In genomic region chr4:63401620-63402019, GRCm38 (mm10) we compare ENCODE assay signal across 9 mouse cellular contexts. TPM values are rescaled to one million over a fixed set of nuclear protein-coding genes. Genes with fewer than 3 reads are reported as not detected.
DNase-seq lines count a peak whose midpoint lies in the region; ATAC-seq lines count a peak whose summit lies in the region.
"Had no signal": no experiment of that assay in that cellular context is flagged by ENCODE, and none has a peak within 500 bp of the region (broad histone marks: within the 10 kb centered on the region; RNA-seq: fewer than 3 reads in every experiment).

No protein-coding gene starts in this region.

- no peak for DNase-seq in lung, postnatal 10 days
- no peak for DNase-seq in frontal cortex, postnatal 14 days (ENCODE audit: low spot score in 2 of 2)
- DNase-seq in spleen, postnatal 36 days (ENCODE audit: low spot score in 2 of 2) = no peak
- DNase-seq: cerebellum, postnatal 10 days had no signal

- 55% methylated on average over 6 of the region's 6 CpGs for WGBS in lung, embryonic 15.5 days
- WGBS in embryonic facial prominence, embryonic 15.5 days = 62% methylated on average over 6 of the region's 6 CpGs
- WGBS in intestine, embryonic 16.5 days = 65% methylated on average over 6 of the region's 6 CpGs

- peak overlapping the region; percentile 60 for H3K4me2 ChIP-seq in lung, embryonic 15.5 days
- H3K4me2 ChIP-seq in embryonic facial prominence, embryonic 15.5 days (replicated peaks) = 0 out of 2 replicates have a peak overlapping the region, but pooled peaks have one; percentile 15
- peak overlapping the region; percentile 59; the same call in 1 of the 2 replicates for H3K4me2 ChIP-seq in intestine, embryonic 16.5 days (ENCODE audit: low read depth, low read length)

- peaks cover 77% of the 10 kb centered on the region for H3K4me1 ChIP-seq in lung, embryonic 15.5 days
- peaks cover 77% of the 10 kb centered on the region for H3K4me1 ChIP-seq in embryonic facial prominence, embryonic 15.5 days
- H3K4me1 ChIP-seq in intestine, embryonic 16.5 days (ENCODE audit: control insufficient read depth, insufficient read depth, low read length) = peaks cover 42% of the 10 kb centered on the region

- 0 out of 2 replicates have a peak, but pooled peaks cover 3% of the 10 kb centered on the region for H3K36me3 ChIP-seq in lung, embryonic 15.5 days
- H3K36me3 ChIP-seq in embryonic facial prominence, embryonic 15.5 days = no peaks in the 10 kb centered on the region
- no peaks in the 10 kb centered on the region for H3K36me3 ChIP-seq in intestine, embryonic 16.5 days (ENCODE audit: control insufficient read depth, insufficient read depth, low read length)

- ATAC-seq in lung, embryonic 15.5 days (ENCODE audit: borderline replicate concordance, extremely low read depth, low FRiP score, low TSS enrichment) = no peak
- ATAC-seq in embryonic facial prominence, embryonic 15.5 days (ENCODE audit: insufficient number of reproducible peaks, low FRiP score, low TSS enrichment, low read depth) = no peak
- ATAC-seq in intestine, embryonic 16.5 days = no peak
- ATAC-seq in monocyte, adult 5-6 weeks (replicated peaks; ENCODE audit: insufficient number of reproducible peaks, low FRiP score, low TSS enrichment, poor library complexity, severe bottlenecking) = 0 out of 2 replicates have a peak, but pooled peaks have one; percentile 5

- peak overlapping the region; percentile 98 for H3K27ac ChIP-seq in lung, embryonic 15.5 days
- 0 out of 2 replicates have a peak overlapping the region, but pooled peaks have one; percentile 28 for H3K27ac ChIP-seq in embryonic facial prominence, embryonic 15.5 days (replicated peaks)
- peak overlapping the region; percentile 48 for H3K27ac ChIP-seq in intestine, embryonic 16.5 days (ENCODE audit: low read length)

- 0 out of 2 replicates have a peak overlapping the region, but pooled peaks have one; percentile 43 for H3K4me3 ChIP-seq in lung, embryonic 15.5 days
- no peak overlapping the region for H3K4me3 ChIP-seq in embryonic facial prominence, embryonic 15.5 days (replicated peaks)
- no peak overlapping the region for H3K4me3 ChIP-seq in intestine, embryonic 16.5 days (ENCODE audit: low read length)

- H3K9ac ChIP-seq in lung, embryonic 15.5 days = no peak overlapping the region
- no peak overlapping the region for H3K9ac ChIP-seq in embryonic facial prominence, embryonic 15.5 days
- 0 out of 2 replicates have a peak overlapping the region, but pooled peaks have one; percentile 9 for H3K9ac ChIP-seq in intestine, embryonic 16.5 days (ENCODE audit: low read depth, low read length)

- no peaks in the 10 kb centered on the region for H3K9me3 ChIP-seq in lung, embryonic 15.5 days
- no peaks in the 10 kb centered on the region for H3K9me3 ChIP-seq in embryonic facial prominence, embryonic 15.5 days (replicated peaks)
- H3K9me3 ChIP-seq in intestine, embryonic 16.5 days (ENCODE audit: control insufficient read depth, low read length) = no peaks in the 10 kb centered on the region
- H3K9me3 ChIP-seq: hindbrain, embryonic 10.5 days had no signal

- no peaks in the 10 kb centered on the region for H3K27me3 ChIP-seq in lung, embryonic 15.5 days
- H3K27me3 ChIP-seq in embryonic facial prominence, embryonic 15.5 days = no peaks in the 10 kb centered on the region
- no peaks in the 10 kb centered on the region for H3K27me3 ChIP-seq in intestine, embryonic 16.5 days (replicated peaks; ENCODE audit: control insufficient read depth, insufficient read depth, low read length)

RNA-seq across cellular contexts. Expression of gene Akna, which starts 1.5 kb away (rescaled TPM):
- 9.0 and 10.4 TPM in 2 replicates for polyA plus RNA-seq in lung, embryonic 15.5 days (2015; fragmentation: Nextera tagmentation; extraction: Ambion mirVana)
- 7.5 and 9.6 TPM in 2 replicates for polyA plus RNA-seq in embryonic facial prominence, embryonic 15.5 days (2015; fragmentation: Nextera tagmentation; extraction: Ambion mirVana)
- polyA plus RNA-seq in intestine, embryonic 16.5 days (2015; fragmentation: Nextera tagmentation; extraction: Ambion mirVana) = 5.3 and 5.4 TPM in 2 replicates
- 70.1 to 153 TPM (median 72.2 TPM) in 3 replicates for total RNA-seq in monocyte, adult 5-6 weeks (2017)

RNA-seq across cellular contexts. Expression of gene Orm2, which starts 39.4 kb away (rescaled TPM):
- polyA plus RNA-seq in lung, embryonic 15.5 days (2015; fragmentation: Nextera tagmentation; extraction: Ambion mirVana) = not detected in 2 replicates
- polyA plus RNA-seq in embryonic facial prominence, embryonic 15.5 days (2015; fragmentation: Nextera tagmentation; extraction: Ambion mirVana) = 0.31 and 0.39 TPM in 2 replicates
- polyA plus RNA-seq in intestine, embryonic 16.5 days (2015; fragmentation: Nextera tagmentation; extraction: Ambion mirVana) = not detected in 2 replicates
- not detected in 3 replicates for total RNA-seq in monocyte, adult 5-6 weeks (2017)
- polyA plus RNA-seq: hindbrain, embryonic 10.5 days had no signal

RNA-seq across cellular contexts. Expression of gene Orm3, which starts 45.7 kb away (rescaled TPM):
- not detected in 2 replicates for polyA plus RNA-seq in lung, embryonic 15.5 days (2015; fragmentation: Nextera tagmentation; extraction: Ambion mirVana)
- polyA plus RNA-seq in embryonic facial prominence, embryonic 15.5 days (2015; fragmentation: Nextera tagmentation; extraction: Ambion mirVana) = not detected in 2 replicates
- polyA plus RNA-seq in intestine, embryonic 16.5 days (2015; fragmentation: Nextera tagmentation; extraction: Ambion mirVana) = not detected in 2 replicates
- not detected in 3 replicates for total RNA-seq in monocyte, adult 5-6 weeks (2017)
- polyA plus RNA-seq: hindbrain, embryonic 10.5 days had no signal

RNA-seq across cellular contexts. Expression of gene Orm1, which starts 57.3 kb away (rescaled TPM):
- polyA plus RNA-seq in lung, embryonic 15.5 days (2015; fragmentation: Nextera tagmentation; extraction: Ambion mirVana) = not detected in 2 replicates
- 17.0 and 22.3 TPM in 2 replicates for polyA plus RNA-seq in embryonic facial prominence, embryonic 15.5 days (2015; fragmentation: Nextera tagmentation; extraction: Ambion mirVana)
- not detected in 2 replicates for polyA plus RNA-seq in intestine, embryonic 16.5 days (2015; fragmentation: Nextera tagmentation; extraction: Ambion mirVana)
- total RNA-seq in monocyte, adult 5-6 weeks (2017) = 1.7 TPM in 1 of 3 replicates, not detected in the others
- polyA plus RNA-seq: hindbrain, embryonic 10.5 days had no signal

Comparison
In these comparisons a context has a peak if more than half of its experiments do, and no peak if none do; other contexts are left out.
1. H3K27ac ChIP-seq: peak in every context shown above with its lines; median percentile 98 in lung, embryonic 15.5 days; 48 in intestine, embryonic 16.5 days; 28 in embryonic facial prominence, embryonic 15.5 days.